15 mouse cellular contexts compared by ENCODE assay signal in the genomic region with DNA sequence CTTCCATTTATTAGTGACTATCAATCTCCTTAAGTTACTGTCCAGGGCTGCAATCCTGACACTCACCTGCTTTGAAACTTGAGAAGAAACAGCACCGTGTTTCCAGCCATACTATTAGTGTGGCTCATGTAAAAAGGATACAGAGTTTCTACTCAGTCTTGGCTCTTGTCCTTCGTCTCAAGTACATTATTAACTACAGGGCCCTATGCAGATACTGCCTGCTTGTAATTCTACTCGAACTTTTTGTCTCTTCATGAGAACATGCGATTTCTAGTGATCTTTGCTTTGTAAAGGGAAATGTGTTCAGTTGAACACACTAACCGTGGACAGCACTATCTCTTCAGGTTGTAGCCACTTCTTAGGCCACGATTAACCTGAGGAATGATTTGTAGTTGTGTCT.
"Had no signal": no experiment of that assay in that cellular context is flagged by ENCODE, and none has a peak within 500 bp of the region (broad histone marks: within the 10 kb centered on the region; RNA-seq: fewer than 3 reads in every experiment).

No protein-coding gene starts in this region.

- H3K27me3 ChIP-seq: neural tube, embryonic 15.5 days; stomach, embryonic 15.5 days had no signal

- H3K4me2 ChIP-seq: neural tube, embryonic 15.5 days; stomach, embryonic 15.5 days had no signal

- H3K36me3 ChIP-seq: neural tube, embryonic 15.5 days; stomach, embryonic 15.5 days had no signal

- H3K27ac ChIP-seq: neural tube, embryonic 15.5 days; stomach, embryonic 15.5 days; stomach, postnatal 0 days had no signal

- DNase-seq: retina, postnatal 1 day; right cerebral cortex, adult 18-20 months; right cerebral cortex, postnatal 14 days; right cerebral cortex, postnatal 25 days; right cerebral cortex, postnatal 4 days; spleen, adult 18-20 months; thymus, adult 18-20 months; thymus, adult 2 months; thymus, postnatal 14 days; thymus, postnatal 25 days; thymus, postnatal 36 days; thymus, postnatal 4 days had no signal

- H3K9me3 ChIP-seq: neural tube, embryonic 15.5 days; stomach, embryonic 15.5 days had no signal

- H3K4me3 ChIP-seq: neural tube, embryonic 15.5 days; stomach, embryonic 15.5 days had no signal

- H3K9ac ChIP-seq: neural tube, embryonic 15.5 days; stomach, embryonic 15.5 days had no signal
